Mouse (Mus musculus): ENCODE results near the gene Eef1a1. TPM values are rescaled to one million over a fixed set of nuclear protein-coding genes. Genes with fewer than 3 reads are reported as not detected.

Eef1a1 gene
- polyA plus RNA-seq, 1 experiment, result 3,172 TPM

DNA sequence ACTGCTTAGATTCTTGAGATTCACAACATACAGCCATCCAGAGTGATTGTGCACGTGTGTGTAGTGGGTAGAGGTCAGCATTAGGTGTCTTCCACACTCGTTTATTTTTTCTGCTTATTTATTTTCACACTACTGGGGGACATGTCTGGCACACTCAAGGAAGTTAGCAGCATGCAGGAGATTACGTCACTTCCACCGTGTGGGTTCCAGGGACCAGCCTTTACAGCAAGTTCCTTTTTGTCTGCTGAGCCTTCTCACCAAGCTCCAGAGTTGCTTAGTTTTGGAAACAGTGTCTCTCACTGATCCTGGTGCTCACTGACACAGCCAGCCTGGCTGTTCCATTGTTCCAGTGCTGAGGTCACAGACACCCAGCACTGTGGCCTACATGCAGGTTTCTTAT lies 37.6 kb downstream of the Eef1a1 start:
- TF ChIP-seq CTCF (IDR thresholded peaks at IDR 0.05; ENCODE audit: insufficient read depth, low read length) (no peak), POLR2A (IDR thresholded peaks at IDR 0.05; ENCODE audit: borderline replicate concordance, extremely low read depth, low read depth, low read length) (no peak)
- 40% methylated on average over 4 of the region's 4 CpGs for WGBS
- DNase-seq, result no peak
- H3K4me1 ChIP-seq (ENCODE audit: control insufficient read depth, insufficient read depth, low read length), result peaks cover 6% of the 10 kb centered on the region
- H3K4me3 ChIP-seq (replicated peaks; ENCODE audit: extremely low read depth, low read depth, low read length), result no peak overlapping the region

DNA sequence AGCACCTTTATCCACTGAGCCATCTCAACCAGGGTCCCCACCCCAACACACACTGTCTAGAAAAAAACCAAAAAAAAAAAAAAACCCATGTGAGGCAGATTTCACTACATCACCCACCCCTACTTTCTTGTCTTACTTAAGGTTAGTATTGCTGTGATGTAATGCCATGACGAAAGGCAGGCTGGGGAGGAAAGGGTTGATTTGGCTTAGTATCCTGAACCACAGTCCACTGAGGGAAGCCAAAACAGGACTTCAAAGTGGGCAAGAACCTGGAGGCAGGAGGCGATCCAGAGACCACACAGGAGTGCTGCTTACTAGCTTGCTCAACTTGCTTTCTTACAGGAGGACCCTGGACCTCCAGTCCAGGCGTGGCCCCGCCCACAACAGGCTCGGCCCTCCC lies 38.5 kb downstream of the Eef1a1 start:
- TF ChIP-seq CTCF (IDR thresholded peaks at IDR 0.05; ENCODE audit: insufficient read depth, low read length) (no peak), POLR2A (IDR thresholded peaks at IDR 0.05; ENCODE audit: borderline replicate concordance, extremely low read depth, low read depth, low read length) (no peak)
- DNase-seq, result no peak
- WGBS, result 68% methylated on average over 5 of the region's 5 CpGs
- no peak overlapping the region for H3K4me3 ChIP-seq (replicated peaks; ENCODE audit: extremely low read depth, low read depth, low read length)
- peaks cover 6% of the 10 kb centered on the region for H3K4me1 ChIP-seq (ENCODE audit: control insufficient read depth, insufficient read depth, low read length)

DNA sequence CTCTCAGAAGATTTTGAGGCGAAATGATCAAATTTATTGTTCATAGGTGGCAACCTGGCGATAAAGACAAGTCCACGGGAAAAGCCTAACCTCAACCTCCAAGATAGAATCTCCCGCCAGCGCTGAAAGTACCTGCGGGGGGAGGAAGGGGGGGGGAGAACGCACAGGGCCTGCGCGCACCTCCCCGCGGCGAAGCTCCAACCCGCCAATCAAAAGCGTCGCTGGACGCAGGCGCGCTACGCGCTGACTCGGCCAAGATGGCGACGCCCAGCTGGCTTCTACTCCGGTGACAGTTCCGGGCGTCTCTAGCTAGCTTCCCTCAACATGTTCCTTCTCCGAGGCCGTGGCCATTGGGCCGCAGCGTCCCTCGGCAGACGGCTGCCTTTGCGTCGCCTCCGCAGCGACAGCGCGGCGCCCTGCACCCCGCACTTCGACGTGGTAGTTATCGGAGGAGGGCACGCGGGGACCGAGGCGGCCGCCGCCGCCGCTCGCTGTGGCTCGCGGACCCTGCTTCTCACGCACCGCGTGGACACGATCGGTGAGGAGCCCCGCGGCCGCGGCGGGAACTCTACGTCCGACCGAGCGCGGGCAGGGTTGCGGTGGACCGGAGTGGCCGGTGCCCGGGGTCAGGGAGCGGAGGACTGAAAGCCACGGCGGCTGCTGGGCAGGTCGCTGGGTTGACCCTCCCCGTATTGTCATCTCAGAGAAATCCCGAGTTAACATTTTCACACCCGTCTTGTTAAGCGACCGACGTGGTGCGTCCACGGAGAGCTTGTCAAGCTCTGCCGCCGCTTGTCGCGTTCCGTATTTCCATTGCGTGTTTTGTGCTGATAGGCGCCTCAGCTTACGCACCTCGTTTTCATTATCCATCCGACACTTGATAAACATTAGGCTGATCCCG lies 40.7 kb downstream of the Eef1a1 start, which contains the start of the genes Mto1 and Gm17324:
Gene Mto1 (plus strand): TSS at position 236 of the 901 bp plus-strand sequence.
Gene Gm17324 (minus strand): TSS at position 814 of the 901 bp plus-strand sequence.
- Histone ChIP-seq H3K4me1 (ENCODE audit: control insufficient read depth, insufficient read depth, low read length) (peaks cover 6% of the 10 kb centered on the region), H3K4me3 (replicated peaks; ENCODE audit: extremely low read depth, low read depth, low read length) (peak within 1 kb of the TSS; percentile 87)
- WGBS, result under 1% methylated on average over 96 of the region's 96 CpGs
- TF ChIP-seq POLR2A (IDR thresholded peaks at IDR 0.05; ENCODE audit: borderline replicate concordance, extremely low read depth, low read depth, low read length) (peak; percentile 92; the same call in 1 of the 2 replicates), CTCF (IDR thresholded peaks at IDR 0.05; ENCODE audit: insufficient read depth, low read length) (no peak)
- peak; percentile 87 for DNase-seq

DNA sequence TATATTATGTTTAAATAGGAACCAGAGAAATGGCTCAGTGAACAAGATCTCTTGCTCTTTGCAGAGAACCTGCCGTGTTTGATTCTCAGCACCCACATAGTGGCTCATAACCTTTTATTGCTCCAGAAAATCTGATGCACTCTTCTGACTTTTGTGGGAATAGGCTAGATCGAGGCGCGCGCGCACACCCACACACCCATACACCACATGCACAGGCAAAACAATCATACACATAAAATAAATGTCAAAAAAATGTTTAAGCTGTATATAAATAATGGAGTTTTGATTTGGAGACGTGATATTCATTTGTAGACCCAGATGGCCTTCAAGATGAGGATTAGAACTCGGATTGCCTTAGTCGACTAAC lies 41.4 kb downstream of the Eef1a1 start:
- 27% methylated on average over 9 of the region's 9 CpGs for WGBS
- H3K4me3 ChIP-seq (replicated peaks; ENCODE audit: extremely low read depth, low read depth, low read length), result peak overlapping the region; percentile 55
- TF ChIP-seq CTCF (IDR thresholded peaks at IDR 0.05; ENCODE audit: insufficient read depth, low read length) (no peak), POLR2A (IDR thresholded peaks at IDR 0.05; ENCODE audit: borderline replicate concordance, extremely low read depth, low read depth, low read length) (no peak)
- H3K4me1 ChIP-seq (ENCODE audit: control insufficient read depth, insufficient read depth, low read length), result peaks cover 6% of the 10 kb centered on the region
- DNase-seq, result no peak

DNA sequence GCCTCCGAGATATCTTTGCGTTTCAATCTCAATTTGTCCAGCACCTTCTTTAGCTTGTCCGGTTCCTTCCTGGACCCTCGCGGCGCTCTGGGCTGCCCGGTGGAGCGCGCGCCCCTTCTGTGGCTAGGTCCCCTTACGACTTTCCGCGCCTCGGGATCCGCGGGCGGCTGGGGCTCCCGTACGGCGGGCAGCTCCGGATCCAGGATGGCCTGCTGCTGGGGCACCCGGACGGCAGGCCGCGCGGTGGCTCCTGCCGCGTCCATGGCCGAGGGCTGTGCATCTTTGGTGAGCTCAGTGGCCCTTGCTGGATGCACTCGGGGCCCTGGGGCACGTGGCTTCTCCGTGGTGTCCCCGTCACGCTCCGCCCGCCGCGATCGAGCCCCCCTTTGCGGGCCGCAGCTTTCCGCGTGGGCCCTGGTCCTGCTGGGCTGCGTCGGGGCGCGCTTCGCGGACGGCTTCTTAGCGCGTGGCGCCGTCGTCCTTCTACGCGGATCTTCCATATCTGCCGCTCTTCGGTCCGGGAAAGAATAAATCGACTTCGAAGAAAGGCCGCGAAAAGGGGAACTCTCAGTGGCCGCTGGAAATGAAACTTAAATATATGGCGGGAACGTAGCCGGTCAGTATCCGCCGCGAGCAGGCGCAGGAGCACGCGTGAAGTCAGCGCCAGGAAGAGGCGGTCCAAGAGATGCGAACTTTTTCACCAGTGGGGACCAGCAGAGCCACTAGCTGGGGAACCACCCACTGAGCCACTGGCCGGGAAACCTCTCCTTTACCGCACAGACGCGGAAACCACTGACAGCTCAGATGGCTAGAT lies 46.2 kb downstream of the Eef1a1 start, which contains the start of gene Cgas:
Gene Cgas (minus strand): TSS at position 659 of the 814 bp plus-strand sequence.
- TF ChIP-seq POLR2A (IDR thresholded peaks at IDR 0.05; ENCODE audit: borderline replicate concordance, extremely low read depth, low read depth, low read length) (peak; percentile 25; the same call in 1 of the 2 replicates), CTCF (IDR thresholded peaks at IDR 0.05; ENCODE audit: insufficient read depth, low read length) (no peak)
- Histone ChIP-seq H3K4me1 (ENCODE audit: control insufficient read depth, insufficient read depth, low read length) (no peaks in the 10 kb centered on the region), H3K4me3 (replicated peaks; ENCODE audit: extremely low read depth, low read depth, low read length) (peak within 1 kb of the TSS; percentile 63)
- WGBS, result under 1% methylated on average over 81 of the region's 81 CpGs
- DNase-seq, result peak; percentile 45

DNA sequence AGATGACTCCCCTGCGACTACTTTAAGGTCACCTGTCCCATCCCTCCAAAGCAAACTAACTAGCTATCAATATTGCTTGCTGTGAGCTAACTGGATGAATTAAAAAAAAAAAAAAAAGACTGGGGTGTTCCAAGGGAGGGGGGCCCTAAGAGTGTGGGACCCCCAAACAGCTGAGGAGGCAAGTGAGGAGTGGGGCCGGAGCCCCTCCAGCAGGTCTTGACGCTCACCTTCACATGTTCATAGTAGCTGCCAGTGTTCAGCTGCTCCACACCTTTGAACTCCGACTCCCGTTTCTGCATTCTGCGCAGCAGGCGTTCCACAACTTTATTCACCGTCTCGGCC lies 46.7 kb downstream of the Eef1a1 start:
- no peak for DNase-seq
- H3K4me3 ChIP-seq (replicated peaks; ENCODE audit: extremely low read depth, low read depth, low read length), result peak overlapping the region; percentile 63
- TF ChIP-seq CTCF (IDR thresholded peaks at IDR 0.05; ENCODE audit: insufficient read depth, low read length), result no peak
- no peak for TF ChIP-seq POLR2A (IDR thresholded peaks at IDR 0.05; ENCODE audit: borderline replicate concordance, extremely low read depth, low read depth, low read length)
- H3K4me1 ChIP-seq (ENCODE audit: control insufficient read depth, insufficient read depth, low read length), result no peaks in the 10 kb centered on the region
- WGBS, result 5% methylated on average over 9 of the region's 9 CpGs

DNA sequence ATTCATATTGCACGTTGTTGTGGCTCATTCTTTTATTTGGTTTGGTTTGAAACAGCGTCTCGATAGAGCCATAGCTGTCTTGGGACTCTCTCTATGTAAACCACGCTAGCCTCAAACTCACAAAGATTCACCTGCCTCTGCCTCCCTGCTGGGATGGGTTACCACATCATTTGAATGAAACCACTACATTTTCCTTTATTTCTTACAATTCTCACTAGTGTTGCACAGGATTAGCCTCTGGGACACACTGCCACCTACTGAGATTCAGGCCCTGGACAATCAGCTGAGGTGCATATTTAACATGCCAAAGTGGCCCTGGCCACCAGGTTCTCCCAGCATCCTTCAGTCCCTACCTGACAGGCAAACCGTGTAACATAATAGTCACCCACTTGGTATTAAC lies 49.5 kb downstream of the Eef1a1 start:
- DNase-seq, result no peak
- WGBS, result 71% methylated on average over 5 of the region's 5 CpGs
- TF ChIP-seq POLR2A (IDR thresholded peaks at IDR 0.05; ENCODE audit: borderline replicate concordance, extremely low read depth, low read depth, low read length), result no peak
- no peak overlapping the region for H3K4me3 ChIP-seq (replicated peaks; ENCODE audit: extremely low read depth, low read depth, low read length)
- no peaks in the 10 kb centered on the region for H3K4me1 ChIP-seq (ENCODE audit: control insufficient read depth, insufficient read depth, low read length)

DNA sequence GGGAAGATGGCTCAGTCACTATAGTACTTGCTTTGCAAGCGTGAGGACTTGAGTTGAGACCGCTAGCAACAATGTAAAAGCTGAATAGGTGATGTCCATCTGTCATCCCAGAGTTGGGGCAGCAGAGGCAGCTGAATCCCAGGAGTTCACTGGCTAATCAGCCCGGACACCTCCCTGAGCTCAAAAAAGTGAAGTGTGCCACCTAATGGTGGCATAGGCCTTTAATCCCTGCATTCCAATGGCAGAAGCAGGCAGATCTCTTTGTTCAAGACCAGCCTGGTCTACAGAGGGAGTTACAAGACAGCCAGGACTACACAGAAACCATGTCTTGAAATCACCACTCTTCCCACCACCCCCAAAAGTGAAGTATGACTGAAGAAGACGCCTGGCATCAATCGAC lies 56.5 kb downstream of the Eef1a1 start:
- 88% methylated on average over 5 of the region's 5 CpGs for WGBS

DNA sequence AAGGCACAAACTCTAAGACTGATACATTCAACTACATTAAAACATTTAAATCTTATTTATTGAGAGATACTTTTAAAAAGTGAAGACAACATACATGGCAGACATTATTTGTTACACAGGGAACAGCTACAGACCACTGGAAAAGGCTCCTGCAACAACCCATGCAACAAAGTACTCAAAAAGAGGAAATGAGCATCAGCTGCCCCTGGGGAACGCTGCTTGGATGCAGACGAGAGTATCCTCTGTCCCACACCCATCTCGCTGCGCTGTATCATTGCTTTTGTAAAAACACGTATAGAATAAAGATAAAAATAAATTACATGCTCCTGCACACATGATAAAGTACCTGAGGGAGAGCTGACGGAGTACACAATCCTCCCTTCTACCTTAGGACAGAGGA lies 58.5 kb downstream of the Eef1a1 start:
- Histone ChIP-seq H3K4me1 (ENCODE audit: control insufficient read depth, insufficient read depth, low read length) (peaks cover 3% of the 10 kb centered on the region), H3K4me3 (replicated peaks; ENCODE audit: extremely low read depth, low read depth, low read length) (no peak overlapping the region)
- no peak for DNase-seq
- TF ChIP-seq CTCF (IDR thresholded peaks at IDR 0.05; ENCODE audit: insufficient read depth, low read length) (no peak), POLR2A (IDR thresholded peaks at IDR 0.05; ENCODE audit: borderline replicate concordance, extremely low read depth, low read depth, low read length) (no peak)
- WGBS, result 70% methylated on average over 6 of the region's 6 CpGs

More for the DNA sequence above, 56.5 kb downstream of the Eef1a1 start:
- Histone ChIP-seq H3K4me1 (ENCODE audit: control insufficient read depth, insufficient read depth, low read length) (peaks cover 1% of the 10 kb centered on the region), H3K4me3 (replicated peaks; ENCODE audit: extremely low read depth, low read depth, low read length) (no peak overlapping the region)
- no peak for DNase-seq
- TF ChIP-seq POLR2A (IDR thresholded peaks at IDR 0.05; ENCODE audit: borderline replicate concordance, extremely low read depth, low read depth, low read length), result no peak
- TF ChIP-seq CTCF (IDR thresholded peaks at IDR 0.05; ENCODE audit: insufficient read depth, low read length), result no peak

All from lung, adult 2 months (tissue).